Mouse (Mus musculus) kidney, postnatal 14 days (tissue): ENCODE results near the gene Clec18a.
"Not testable (repeated sequence)": the region's sequence is repeated elsewhere in the genome, so short reads cannot be mapped to it uniquely, and the experiment has no call there.

Experiments used
- DNase-seq: peaks from one replicate; pipeline ENCODE4 v3.0.0; 2022; ENCODE audit warnings: mixed read lengths

Clec18a gene

DNA sequence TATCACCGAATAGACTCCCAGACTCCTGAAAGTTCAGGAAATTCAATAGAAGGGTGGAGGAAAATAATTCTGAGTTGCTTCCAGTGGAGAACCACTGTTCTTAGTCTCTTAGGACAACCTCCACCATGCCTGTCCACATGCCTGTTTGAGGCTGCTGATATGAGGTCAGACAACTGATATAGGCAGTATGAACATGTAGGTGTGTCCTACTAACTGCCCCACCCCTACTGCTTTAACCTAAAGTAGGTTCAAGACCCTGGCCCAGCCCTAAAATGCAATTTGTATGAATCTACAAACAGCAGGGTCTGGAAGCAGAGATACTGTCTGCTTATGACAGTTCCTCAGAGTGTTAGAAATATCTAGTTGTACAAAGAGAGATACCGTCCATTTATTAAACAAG is 36.6 kb downstream of the Clec18a start:
- DNase-seq: no peak

DNA sequence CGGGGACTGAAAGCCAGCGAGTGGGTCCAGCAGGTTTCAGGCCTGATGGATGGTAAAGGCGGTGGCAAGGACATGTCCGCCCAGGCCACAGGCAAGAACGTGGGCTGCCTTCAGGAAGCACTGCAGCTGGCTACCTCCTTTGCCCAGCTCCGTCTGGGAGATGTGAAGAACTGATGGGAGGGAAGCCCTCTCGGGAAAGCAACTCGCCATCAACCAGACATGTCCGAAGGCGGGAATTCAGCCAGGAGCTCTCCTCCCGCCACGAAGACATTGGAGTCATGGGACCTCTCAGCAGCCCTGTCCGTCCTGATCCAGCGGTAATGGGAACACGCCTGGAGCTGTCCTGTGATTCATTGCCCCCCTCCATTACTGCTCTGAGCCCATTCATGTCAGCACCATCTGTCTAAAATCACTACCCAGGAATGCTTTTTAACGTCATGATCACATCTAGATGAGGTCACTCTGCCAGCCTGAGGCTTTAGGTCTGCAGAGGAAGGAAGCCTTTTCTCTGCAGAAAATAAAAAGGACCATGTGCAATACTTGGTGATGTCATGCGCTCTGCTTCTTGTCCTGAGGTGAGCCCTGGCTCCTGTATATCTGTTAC is 37.1 kb downstream of the Clec18a start:
- DNase-seq: no peak

DNA sequence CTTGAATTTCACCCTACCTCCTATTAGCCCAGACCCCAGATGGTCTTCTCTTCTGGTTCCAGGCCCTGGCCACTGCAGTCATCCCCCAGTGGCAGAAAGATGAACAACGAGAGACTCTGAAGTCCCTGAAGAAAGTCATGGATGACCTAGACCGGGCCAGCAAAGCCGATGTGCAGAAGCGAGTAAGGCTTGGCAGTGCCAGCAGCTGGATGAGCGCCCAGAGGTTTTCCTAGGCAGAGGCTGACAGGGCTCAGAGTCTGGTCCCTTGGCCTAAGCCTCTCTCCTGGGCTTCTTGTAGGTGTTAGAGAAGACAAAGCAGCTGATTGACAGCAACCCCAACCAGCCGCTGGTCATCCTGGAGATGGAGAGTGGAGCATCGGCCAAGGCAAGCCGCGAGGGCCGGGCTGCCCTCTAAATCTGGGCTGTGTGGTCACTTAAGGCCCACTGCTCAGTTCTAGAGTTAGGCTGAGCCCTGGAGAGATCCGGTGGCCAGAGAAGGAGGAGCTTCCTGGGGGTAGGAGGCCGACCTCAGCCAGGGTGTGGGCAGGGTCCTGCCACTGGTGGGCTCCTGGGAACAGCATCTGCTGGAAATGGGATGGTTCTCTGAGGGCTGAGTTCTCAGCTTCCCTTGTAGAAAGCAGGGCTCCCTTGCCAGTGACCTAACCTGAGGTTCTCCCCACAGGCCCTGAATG is 38.3 kb downstream of the Clec18a start:
- no peak for DNase-seq

DNA sequence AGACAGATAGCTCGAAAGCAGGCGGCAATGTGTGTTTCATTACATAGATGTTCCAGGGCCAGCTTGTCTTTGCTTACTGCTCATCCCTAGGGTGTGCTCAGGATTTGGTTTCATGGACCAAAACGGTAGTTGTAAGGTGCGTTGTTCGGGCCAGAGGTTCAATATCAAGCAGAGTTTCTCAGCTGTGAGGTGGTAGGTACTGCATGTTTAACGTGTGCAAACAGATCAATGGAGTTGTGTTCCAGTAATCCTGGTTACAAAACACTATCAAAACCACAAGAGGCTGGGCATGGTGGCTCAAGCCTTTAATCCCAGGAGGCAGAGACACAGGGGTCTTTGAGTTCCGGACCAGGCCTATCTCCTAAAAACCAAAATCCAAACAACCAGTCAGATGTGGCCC is 43.1 kb downstream of the Clec18a start:
- no peak for DNase-seq

DNA sequence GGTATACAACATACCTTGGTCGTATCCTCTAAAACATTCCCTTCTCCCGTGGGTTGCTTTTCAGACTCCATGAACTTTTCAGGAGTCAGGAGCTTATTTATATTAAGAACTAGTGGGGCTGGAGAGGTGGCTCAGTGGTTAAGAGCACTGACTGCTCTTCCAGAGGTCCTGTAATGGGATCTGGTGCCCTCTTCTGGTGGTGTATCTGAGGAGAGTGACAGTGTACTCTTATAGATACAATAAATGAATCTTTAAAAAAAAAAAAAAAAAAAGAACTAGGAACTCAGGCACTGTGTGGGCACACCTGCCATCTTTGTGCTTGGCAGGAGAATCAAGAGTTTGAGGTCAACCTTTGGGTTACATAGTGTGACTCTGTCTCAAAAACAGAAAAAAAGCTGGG is 43.5 kb downstream of the Clec18a start:
- DNase-seq: no peak

DNA sequence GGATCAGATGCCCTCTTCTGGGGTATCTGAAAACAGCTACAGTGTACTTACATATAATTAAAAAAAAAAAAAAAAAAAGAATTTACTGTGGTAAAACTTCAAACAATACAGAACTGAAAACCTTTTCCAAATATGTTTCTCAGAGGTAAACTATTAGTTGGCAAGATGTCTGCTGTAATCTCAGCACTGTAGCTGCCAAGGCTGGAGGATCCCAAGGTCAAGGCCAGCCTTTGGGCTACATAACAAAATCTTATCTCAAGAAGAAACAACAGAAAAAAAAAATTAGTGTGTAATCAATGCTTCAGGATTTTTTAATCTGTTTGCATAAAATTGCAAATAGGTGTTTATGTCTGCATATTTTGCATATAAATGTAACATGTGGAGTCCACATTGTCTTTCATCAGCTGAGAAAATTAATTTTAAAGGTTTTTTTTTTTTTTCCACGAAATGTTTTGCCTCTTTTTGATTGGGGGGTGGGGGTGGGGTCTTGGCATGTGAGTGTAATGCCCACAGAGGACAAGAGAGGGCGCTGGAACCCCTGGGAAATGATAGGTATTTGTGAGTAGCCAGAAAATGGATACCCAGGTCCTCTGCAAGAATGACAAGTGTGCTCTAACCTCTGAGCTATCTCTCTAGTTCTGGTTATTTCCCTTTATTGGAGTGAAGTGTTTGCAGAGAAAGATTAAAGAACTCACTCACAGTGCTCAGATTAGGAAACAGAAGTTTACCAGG is 48.1 kb downstream of the Clec18a start:
- DNase-seq: no peak

DNA sequence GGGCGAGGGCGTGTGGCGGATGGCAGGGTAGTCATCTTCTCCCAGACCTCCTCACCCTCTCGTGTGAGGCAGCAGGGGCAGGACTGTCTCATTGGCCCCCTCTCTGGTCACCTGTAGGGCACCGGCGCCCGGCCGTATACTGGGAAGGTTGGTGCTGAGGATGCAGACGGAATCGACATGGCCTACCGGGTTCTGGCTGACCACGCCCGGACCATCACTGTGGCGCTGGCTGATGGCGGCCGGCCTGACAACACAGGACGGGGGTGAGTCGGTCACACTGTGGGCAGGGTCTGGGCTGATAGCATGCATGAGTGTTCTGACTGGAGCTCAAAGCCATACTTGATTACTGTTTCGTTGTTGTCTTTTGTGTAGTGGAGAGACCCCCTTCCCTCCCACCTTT is 49.7 kb downstream of the Clec18a start:
- no peak for DNase-seq

DNA sequence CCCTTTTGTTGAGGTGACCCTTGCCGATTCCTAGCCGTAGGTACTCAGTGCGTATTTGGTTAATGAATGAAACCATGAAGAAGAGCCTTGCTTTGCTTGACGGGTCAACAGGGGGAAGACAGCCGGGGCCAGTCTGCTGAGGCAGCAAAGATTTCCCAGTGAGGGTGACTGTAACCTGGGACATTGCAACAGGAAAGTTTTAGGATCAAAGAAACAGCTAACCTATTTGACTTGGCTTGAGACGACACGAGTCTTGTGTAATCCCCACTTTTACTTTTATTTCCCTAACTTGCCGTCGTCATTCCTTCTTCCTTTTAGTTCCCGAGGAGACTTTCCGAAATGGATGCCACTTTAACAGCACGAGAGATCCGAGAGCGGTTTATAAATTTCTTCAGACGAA is 55.6 kb downstream of the Clec18a start:
- no peak for DNase-seq

DNA sequence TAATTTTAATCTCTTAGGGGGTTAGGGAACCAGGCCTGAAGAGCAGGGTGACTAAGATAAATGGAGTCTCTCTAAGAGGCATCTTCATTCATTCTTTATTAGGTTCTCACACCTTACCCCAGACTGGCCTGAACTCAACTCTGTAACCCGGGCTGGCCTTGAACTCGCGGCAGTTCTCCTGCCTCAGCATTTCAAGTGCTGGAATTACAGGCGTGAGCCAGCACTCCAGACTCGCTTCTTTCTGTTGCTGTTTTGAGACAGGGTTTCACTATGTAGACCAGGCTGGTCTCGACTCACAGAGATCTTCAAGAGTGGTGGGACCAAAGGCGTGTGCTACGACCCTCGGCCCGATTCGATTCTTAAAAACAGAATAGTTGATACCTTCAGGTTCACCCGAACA is 58.0 kb downstream of the Clec18a start:
- DNase-seq: peak; percentile 21

DNA sequence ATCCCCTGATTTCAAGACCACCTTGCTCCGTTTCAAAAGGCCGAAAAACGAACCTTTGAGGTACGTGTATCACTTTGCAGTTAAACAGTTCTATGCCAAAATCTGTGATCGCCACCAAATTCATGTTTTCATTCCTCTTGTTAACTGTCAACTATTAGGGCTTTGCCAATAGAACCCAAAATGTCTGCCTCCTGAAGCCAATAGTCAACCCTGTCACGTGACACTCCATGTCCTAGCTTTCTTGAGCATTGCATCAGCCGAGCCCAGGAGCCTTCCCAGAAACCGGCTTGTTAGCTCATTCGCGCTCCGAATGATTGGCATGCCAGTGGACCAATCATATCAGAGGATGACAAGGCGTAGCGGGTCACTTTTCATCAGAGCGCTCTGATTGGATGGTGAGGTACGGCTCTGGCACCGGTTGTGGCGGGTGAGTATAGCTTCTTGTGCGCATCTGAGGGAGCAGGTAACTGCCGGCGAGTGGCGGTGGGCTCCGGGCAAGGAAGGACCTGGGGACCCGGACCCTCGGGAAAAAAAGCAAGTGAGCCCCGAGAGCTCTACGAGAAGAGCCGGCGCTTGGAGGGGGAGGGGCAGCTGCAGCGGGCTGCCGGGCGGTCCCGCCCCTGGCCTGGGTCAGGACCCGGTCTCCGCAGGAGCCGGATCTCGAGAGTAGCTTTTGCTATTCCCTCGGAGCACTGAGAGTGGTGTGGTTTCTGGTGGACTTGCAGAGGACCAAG is 58.6 kb downstream of the Clec18a start:
- DNase-seq: peak; percentile 99

DNA sequence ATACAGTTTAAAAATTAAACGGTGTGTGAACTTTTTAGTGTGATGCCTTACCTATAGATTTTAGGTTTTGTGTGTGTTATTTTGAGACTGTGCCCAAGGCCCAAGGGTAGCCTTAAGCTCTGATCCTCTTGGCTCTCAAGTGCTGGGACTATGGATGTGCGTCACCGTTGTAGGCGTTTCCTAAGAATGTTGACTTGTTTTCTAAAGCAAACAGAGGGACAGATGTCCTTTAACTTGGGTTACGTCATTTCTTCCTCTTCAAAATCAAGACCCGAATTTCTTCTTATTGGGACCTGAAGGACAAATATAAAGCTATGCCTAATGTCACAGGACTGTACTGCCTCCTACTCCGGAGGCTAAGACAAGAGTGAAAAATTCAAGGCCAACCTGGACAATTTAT is 59.3 kb downstream of the Clec18a start, which contains the start of gene Aars:
TSS of gene Aars (plus strand) at position 229 of the 400 bp plus-strand sequence.
- no peak for DNase-seq

DNA sequence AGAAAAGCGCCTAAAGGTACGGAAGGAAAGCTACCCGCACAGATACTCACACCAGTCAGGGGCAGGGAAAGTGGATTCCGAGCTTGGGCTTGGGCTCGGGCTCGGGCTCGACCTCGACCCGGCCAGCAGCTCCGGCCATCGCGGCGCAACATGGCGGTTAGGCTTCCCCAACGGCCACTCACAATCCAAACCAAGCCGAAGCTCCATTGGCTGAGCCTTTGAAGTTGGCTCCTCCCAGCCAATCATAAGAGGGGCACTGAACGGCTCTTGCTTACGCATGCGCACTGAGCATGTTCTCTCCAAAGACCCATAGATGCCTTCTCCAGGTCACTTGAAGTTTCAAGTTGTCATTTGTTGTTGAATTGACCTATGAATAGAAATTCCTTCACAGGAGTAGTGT is 60.7 kb downstream of the Clec18a start, which contains the start of gene Ddx19b:
TSS of gene Ddx19b (minus strand) at position 180 of the 400 bp plus-strand sequence.
- no peak for DNase-seq

DNA sequence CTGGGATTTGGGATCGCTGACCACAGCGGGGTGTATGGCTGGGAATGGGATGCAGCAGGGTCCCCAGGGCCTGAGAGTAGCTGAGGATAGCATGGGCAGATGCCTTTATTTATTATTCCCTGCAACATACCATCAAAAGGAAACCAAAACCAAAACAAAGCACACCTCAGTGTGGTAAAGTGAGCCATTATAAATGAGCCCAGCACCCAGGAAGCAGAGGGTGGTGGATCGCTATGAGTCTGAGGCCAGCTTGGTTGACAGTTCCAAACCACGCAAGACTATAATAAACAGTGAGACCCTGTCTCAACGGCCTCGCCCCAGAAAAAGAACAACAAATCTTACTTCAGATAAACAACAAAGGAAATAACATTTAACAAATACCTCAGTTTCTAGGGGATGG is 62.2 kb downstream of the Clec18a start:
- no peak for DNase-seq

DNA sequence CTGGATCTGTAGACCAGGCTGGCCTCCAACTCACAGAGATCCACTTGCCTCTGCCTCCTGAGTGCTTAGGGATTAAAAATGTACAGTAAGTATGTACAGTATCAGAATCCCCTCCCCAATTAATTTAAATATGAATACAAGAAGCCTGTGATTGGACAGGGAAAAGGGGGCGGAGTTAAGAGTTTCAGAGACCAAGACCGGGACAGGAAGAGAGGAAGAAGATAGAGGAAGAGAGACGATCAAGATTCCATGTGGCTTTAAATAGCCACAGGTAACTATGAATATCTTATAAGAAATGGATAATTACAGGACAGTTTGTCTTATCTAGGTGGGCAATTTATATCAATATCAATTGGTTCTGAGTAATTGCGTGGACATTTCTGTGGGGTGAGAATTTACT is 62.6 kb downstream of the Clec18a start:
- DNase-seq: no peak

DNA sequence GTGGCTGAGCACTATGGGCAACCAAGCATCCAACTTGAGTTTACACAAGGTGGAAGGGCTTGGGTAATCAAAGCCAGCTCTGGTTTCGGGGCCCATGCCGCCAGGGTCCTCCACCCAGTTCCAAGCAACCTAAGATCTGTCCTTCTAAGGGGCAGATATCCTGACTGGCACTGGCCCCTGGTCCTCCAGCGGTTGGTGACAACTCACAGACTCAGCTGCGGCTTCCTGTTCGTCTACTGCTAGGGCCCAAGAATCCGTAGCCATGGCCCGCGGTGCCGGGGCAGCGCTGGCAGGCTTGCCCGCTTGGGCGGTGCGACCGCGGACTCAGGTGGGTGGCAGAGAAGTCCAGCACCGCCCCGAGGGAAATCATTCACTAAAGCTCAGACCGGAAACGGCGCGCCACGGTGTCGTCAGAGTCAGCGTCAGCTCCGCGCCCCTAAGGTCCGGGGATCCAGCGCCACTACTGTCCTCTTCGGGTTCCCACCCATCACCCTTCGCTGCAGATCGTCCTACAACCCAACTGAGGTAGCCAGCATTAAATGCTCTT is 64.8 kb downstream of the Clec18a start:
- peak; percentile 92 for DNase-seq

DNA sequence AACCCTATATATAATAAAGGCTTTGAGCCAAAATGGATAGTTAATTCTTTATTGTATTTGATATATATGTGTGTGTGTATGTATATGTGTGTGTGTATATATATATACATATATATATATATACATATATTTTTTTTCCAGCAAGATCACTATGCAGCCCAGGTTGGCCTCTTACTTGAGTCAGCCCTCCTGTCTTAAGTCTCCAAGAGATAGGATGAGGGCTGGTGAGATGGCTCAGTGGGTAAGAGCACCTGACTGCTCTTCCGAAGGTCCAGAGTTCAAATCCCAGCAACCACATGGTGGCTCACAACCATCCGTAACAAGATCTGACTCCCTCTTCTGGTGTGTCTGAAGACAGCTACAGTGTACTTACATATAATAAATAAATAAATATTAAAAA is 65.6 kb downstream of the Clec18a start:
- not testable (repeated sequence) for DNase-seq

DNA sequence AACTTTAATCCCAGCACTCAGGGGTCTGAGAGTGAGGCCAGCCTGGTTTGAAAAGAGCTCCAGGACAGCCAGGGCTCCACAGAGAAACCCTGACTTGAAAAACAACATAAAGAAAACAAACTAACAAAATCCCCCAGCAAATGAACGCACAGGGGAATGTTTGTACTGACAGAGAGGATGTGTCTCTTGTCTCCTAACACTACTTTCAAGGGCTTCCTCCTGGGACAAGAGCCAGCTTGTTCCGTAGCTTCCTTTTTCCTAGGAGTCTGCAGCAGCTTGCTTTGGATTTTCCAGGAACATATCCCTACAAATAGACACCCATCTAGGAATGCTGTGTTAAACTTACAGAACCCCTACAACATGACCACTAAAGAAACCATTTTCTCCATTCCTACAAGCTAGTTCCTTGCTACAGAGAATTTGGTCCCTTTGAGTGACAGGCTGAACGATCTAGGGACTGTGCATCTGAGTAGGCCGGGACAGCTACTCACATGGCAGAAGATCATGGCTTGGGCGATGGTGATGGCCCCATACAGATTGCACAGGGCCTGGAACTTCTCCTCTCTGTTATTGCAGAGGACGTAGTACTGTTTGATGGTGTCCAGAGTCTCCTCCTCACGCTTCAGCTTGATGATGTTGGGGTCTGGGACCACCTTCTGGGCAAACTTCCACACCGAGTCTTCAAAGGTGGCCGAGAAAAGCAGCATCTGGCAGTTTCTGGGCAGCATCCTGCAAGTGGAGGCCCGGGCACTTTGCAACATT is 81.8 kb downstream of the Clec18a start:
- DNase-seq: not testable (repeated sequence)
